Mouse (Mus musculus) megakaryocyte, embryonic 14.5 days (primary cell): ENCODE data around the gene Fndc4.

Experiments used
- FLI1 ChIP-seq: IDR thresholded peaks from 2 replicates; pipeline ENCODE4 v1.6.1; 2012; ENCODE audit warnings: low read length, inconsistent platforms, mixed read lengths
- GATA1 ChIP-seq: IDR thresholded peaks from 3 replicates; pipeline ENCODE4 v1.6.1; 2012; ENCODE audit warnings: mixed read lengths, low read length, inconsistent platforms, borderline replicate concordance

GRCm38 (mm10) chr5:31289626-31290230 is 6.2 kb downstream of the Fndc4 start:
- TF ChIP-seq FLI1 = no peak
- TF ChIP-seq GATA1 = no peak
